Mouse (Mus musculus): ENCODE measurements around the gene Abcb9. TPM values are rescaled to one million over a fixed set of nuclear protein-coding genes. Genes with fewer than 3 reads are reported as not detected.

Abcb9 gene
- total RNA-seq, 2 experiments from 2014 or later = 30.6 to 32.0 TPM

DNA sequence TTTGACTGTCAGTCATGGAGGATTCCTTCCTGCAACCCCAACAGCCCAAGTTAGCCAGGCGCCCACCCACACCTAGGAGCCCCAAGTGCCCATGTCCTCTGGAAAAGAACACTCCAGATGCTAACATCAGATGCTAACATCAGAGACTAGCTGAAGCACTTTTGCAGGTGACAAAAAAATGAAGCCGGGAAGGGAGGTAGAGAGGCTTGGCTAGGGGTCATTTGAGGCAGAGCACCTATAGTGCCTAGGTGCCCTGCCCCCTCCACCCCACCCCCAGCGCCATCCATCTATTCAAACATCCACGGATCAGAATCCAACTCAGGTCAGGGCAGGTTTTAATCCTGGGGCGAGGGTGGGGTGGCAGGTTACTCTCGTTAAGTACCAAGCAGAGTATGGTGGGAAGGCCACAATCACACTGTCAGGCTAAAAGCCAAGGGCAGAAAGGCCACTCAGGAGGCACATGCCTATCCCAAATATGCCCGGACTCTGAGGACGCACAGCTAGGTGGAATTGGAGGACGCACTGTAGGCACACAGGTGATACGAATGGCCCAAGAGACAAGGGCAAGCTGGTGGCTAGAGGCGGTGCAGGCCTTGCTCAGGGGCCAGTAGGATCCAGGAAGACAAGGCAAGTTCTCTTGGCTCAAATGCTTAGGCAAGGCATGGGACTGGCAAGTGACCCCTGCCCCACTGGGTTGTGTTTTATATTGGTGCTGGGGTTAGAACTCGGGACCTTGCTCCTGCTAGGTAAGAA lies 1.6 kb downstream of the Abcb9 start:
- DNase-seq (ENCODE audit: low spot score in 2 of 2) = peak in 1 of 2 experiments; percentile 35

DNA sequence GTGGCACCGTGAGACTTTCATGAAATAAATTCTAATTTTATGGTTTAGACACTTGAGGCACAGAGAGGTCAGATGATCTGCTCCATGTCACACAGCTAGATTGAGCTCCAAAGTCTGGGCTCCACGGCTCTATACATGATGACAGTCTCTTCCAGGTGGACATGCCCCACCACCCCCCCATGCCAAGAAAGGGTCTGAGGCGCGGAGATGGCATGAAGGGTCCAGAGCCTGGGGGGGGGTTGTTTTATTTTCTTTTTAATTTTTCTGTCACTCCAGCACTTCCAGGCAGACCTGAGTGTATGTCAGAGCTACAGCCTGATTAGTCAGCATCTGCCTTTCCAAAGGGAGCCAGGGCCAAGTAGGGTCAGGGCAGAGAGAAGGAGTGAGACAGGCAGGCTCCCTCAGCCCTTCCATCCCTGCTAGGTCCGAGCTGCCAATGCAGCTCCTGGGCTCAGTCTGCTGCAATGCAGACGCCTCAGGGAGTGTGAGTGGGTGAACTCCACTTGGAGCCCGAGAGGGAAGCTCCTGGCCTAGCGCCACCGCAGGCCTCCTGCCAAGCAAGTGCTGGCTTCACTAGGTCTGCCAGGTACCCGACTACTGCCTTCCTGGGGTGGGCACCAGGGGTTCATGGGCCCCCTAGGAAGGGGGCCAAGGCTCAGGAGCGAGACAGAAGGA lies 2.3 kb downstream of the Abcb9 start:
- peak; percentile 65 to 70 for DNase-seq (ENCODE audit: low spot score in 2 of 2)

DNA sequence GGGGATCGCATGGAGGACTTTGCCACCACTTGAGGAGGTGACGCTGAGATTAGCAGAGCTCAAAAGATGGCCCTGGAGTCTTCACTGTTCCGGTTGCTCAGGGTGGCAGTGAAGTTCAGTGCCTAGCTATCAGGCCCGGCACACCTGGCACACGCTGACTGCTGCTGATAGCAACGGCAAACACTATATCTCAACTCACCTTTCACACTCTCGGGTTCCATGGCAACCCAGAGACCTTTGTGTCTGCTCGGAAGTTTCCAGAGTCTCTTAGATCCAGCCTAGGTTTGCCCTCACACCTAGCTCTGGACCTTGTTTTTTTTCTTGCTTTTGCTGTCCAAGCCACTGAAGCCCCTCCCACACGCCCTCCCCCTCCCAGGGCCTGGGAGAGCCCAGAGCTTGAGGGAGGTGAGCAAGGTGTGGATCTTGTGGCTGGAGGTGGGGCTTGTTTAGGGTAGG lies 3.6 kb downstream of the Abcb9 start:
- no peak for DNase-seq (ENCODE audit: low spot score in 2 of 2)

GRCm38 (mm10) chr5:124089868-124090267 lies 5.7 kb downstream of the Abcb9 start:
- DNase-seq (ENCODE audit: low spot score in 2 of 2) = no peak

DNA sequence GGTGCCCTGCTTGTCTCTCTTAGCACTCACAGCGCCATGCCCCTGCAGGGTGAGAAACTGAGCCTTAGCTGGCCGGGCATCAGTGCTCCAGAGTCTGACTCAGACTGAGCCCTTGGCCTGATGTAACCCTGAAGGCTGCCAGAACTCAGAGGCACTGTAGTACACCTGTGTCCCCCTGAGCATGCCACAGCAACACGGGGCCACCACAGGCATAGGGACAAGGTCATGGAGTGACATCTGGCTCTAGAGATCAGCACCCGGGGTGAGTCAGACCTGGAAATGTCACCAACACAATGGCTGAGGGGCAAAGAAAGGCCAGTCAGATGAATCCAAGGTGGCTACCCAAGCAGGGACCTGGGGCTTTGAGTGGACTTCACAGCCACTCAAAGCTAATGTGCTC lies 8.7 kb downstream of the Abcb9 start:
- no peak for DNase-seq (ENCODE audit: low spot score in 2 of 2)

DNA sequence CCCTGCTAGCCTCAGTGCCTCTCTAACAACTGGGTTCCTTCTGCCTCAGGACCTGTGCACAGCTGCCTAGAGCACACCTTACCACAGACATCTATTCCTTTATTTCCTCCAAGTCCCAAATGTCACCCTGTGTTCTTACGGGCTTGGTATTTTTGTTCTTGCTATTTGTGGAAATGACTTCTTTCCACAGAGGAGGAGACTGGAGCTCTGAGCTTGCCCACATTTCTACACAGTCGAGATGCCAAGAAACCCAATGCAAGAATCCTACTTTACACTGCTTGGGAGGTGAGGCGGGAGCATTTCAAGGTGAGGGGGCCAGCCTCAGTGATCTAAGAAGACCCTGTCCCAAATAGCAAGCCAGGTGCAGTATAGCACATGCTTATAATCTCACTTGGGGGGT lies 10.1 kb downstream of the Abcb9 start:
- no peak for DNase-seq (ENCODE audit: low spot score in 2 of 2)

DNA sequence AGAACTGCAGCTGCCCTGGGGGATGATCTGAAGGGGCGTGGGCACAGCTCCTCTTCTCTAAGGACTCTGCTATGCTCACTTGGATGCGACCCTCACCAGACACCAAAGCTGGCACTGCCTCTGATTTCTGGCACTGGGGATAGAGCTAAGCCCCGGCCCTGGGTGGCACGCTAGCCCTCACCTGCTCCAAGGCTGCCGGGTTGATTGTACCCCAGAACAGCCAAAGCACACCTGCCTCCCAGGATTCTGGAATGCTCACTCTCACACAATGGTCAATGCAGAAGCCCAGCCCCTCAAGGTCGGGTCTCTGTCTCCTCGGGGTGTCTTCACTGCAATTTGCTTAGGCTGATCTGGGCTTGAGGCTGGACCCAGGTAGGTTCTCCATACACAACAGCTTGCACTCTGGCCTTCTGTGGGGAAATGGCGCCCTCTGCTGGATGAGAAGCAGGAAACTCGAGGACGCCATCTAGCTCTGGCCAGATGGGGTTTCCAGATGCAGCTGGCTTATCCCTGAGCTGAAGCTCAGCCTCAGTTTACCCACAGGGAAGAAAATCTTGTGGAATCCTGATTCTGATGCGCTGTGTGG lies 10.9 kb downstream of the Abcb9 start:
- peak; percentile 90 to 93 for DNase-seq (ENCODE audit: low spot score in 2 of 2)

- no peak for DNase-seq (ENCODE audit: low spot score in 2 of 2)
Observed at GRCm38 (mm10) chr5:124083850-124084587, 11.6 kb downstream of the Abcb9 start.

- no peak for DNase-seq (ENCODE audit: low spot score in 2 of 2)
Observed at GRCm38 (mm10) chr5:124082941-124083688, 12.5 kb downstream of the Abcb9 start.

DNA sequence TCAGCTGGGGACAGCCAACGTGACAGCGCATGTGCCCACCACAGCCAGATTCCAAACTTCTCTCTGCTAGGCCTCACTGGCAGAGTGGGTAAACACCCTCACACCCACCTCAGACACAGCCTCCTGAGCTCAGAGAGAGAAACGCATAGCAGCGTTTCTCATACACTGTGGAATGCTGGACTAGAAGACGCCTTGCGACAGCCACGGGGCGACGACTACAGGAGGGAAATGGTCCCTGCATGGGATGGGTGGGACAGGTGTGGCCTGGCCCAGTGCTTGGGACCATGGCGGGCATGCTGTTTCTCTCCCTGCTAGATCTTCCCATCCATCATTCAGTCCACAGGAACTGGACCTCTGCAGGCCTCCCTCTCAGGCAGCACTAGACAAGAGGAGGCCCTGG lies 13.2 kb downstream of the Abcb9 start:
- no peak for DNase-seq (ENCODE audit: low spot score in 2 of 2)

DNA sequence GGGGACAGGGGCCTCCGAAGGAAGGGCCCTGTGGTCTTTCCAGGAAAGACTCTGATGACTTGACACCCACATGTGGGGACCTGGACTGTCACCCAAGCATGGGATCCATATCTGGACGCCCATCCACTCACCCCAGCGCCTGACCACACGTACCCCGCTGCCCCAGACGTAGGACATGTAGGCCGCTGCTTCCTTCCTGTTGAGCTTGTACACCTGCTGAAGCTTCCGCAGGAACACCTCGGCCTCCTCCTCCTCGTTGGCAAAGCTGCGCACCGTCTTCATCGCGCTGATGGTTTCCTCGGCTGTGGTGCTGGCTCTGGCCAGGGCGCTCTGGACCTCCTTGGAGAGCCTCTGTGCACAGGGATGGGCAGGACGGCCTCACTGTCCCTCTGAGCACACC lies 15.7 kb downstream of the Abcb9 start:
- no peak for DNase-seq (ENCODE audit: low spot score in 2 of 2)

GRCm38 (mm10) chr5:124078794-124079416 lies 16.7 kb downstream of the Abcb9 start:
- DNase-seq (ENCODE audit: low spot score in 2 of 2) = peak; percentile 79 to 80

DNA sequence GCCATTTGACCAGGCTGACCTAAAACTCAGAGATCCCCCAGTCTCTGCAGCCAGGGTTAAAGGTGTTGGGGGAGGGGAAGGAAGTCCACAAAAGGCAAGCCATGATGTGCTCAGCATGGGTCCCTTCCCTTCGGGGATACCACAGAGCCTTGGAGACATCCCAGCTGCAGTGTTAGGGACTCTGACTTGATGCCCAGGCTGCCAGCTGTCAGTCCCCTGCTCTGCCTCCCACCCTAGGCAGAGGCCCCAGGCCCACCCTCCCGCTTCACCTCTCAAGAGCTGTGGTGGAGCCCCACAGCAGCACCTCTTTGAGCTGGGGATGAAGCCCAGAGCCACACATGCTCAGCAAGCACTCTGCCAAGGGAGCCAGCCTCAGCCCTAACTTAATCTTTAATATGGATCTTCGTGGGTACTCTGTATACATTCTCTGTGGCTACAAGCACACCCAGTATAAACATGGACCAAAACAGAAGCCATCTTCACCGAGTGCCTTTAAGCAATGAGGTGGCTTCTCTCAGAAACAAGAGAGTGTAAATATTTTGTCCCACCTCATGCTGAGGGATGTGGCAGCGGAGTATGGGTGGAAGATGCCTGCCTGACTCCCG lies 17.6 kb downstream of the Abcb9 start:
- no peak for DNase-seq (ENCODE audit: low spot score in 2 of 2)

DNA sequence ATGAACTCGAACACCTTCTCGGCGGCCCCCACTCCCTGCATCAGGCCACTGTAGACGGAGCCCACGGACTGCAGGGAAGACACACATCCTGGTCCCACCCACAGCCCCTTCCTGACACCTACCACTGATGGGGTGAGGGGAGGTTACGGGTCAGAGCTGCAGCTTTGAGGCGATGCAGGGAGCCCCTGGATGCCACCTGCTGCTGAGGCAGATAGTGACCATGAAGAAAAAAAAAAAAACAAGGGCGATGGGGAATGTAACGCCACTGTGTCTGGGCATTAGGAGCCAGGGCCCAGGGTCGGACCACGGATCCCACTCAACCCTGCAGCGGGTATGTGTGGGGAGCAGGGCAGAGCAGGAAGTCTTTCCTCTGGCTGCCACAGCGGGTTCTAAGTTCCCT lies 18.4 kb downstream of the Abcb9 start:
- DNase-seq (ENCODE audit: low spot score in 2 of 2) = no peak

GRCm38 (mm10) chr5:124076559-124076958 lies 19.0 kb downstream of the Abcb9 start:
- DNase-seq (ENCODE audit: low spot score in 2 of 2) = no peak

- DNase-seq (ENCODE audit: low spot score in 2 of 2) = no peak
Observed at GRCm38 (mm10) chr5:124075716-124076115, 19.9 kb downstream of the Abcb9 start.

- no peak for DNase-seq (ENCODE audit: low spot score in 2 of 2)
Observed at GRCm38 (mm10) chr5:124074845-124075307, 20.7 kb downstream of the Abcb9 start.

DNA sequence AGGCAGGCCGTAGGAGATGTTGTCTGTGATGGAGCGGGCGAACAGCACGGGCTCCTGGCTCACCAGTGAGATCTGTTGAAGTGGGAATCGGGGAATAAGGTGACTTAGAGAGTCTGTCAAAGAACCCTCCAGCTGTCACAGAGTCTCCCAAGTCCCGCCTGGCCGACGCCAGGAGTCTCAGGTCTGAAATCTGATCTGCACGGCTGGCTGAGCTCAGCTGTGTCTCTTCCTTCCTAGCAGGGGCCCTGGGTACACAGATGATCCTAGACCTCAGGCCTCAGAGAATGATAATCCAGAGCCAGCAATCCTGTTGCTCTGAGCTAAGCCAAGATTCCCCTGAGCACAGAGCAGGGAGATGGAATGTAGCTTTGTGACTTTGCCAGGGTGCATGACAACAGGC lies 21.9 kb downstream of the Abcb9 start:
- DNase-seq (ENCODE audit: low spot score in 2 of 2) = no peak

DNA sequence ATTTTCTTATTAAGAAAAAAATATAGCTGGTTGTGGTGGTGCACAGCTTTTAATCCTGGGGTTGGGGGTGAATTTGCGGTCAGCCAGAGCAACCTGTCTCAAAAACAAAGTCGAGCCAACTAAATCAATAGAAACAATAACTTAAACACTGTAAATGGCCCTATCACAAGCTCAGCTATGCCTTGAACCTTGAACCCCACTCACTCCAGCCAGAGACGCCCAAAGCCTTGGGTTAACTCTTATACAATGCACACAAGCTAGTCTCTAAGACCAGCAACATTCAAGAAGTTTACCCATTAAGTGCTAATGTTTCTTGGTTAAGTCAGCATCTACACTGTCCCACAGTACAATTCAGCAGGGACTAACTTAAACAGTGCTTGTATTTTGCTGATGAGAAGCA lies 25.9 kb downstream of the Abcb9 start:
- DNase-seq (ENCODE audit: low spot score in 2 of 2) = no peak
